Mouse (Mus musculus) liver, adult (tissue): ENCODE measurements around the gene Ilf2.

Experiments
- GATA4 ChIP-seq: IDR thresholded peaks from 2 replicates; pipeline ENCODE4 v1.6.1; 2014; ENCODE audit warnings: mild to moderate bottlenecking, low read length; ENCODE audit not compliant: insufficient replicate concordance

Ilf2 gene

GRCm38 (mm10) chr3:90475831-90476611, at the start of gene Ilf2:
TSS of gene Ilf2 (plus strand) at chr3:90476126.
- TF ChIP-seq GATA4: peak; percentile 7; the same call in 1 of the 2 replicates

DNA sequence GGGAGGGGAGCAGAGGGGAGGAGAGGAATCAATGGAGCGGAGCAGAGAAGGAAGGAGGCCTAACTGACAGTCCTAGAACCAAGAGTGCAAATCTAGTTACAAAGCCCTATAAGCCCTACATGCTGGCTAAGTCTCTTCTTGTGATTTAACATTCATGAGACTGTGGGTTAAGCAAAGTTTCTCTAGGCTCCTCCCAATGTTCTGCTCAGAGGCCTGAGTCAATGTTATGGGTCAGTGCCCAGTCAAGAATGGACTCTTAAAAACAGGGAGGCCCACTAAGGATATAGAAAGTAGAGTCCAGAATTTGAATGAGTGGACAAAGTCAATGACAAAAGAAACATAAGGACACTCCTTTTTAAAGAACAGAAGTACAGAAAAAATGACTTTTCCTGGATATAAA, 48.4 kb upstream of the Ilf2 start:
- no peak for TF ChIP-seq GATA4

GRCm38 (mm10) chr3:90428186-90428585, 47.7 kb upstream of the Ilf2 start:
- TF ChIP-seq GATA4: no peak

DNA sequence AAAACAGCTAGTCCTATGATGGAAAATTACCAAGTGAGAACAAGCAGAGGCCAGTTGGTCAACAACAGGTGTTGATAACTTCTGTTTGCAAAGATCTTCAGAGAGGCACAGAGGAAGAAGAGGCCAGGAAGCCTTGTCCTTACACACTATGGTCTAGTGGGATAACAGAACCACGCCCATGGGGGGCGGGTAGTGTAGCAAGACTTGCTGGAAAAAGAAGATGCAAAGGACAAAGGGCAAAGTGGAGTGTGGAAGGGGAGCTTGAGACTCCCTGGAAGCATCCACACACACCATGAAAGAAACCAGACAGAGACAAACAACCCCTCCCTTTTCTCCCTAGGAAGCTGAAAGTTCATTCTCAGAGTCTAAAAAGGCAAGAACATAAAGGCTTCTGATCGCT, 46.4 kb upstream of the Ilf2 start:
- no peak for TF ChIP-seq GATA4

DNA sequence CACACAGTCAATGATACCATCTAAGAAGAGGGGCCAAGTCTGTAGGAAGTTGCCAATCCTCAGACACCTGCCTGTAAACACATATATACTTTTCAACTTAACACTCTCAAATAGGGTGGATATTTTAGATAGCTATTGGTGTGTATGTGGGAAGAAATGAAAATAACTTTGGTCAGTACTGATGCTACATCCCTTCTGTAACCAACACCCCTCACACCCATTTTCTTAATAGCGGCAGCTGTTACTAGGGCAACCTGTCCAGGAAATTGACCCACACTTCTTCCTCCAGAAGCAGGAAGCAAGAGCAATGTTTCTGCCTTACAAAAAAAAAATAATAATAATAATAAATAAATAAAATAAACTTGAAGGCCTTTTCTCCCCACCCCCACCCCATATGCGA, 43.6 kb upstream of the Ilf2 start:
- TF ChIP-seq GATA4: no peak

DNA sequence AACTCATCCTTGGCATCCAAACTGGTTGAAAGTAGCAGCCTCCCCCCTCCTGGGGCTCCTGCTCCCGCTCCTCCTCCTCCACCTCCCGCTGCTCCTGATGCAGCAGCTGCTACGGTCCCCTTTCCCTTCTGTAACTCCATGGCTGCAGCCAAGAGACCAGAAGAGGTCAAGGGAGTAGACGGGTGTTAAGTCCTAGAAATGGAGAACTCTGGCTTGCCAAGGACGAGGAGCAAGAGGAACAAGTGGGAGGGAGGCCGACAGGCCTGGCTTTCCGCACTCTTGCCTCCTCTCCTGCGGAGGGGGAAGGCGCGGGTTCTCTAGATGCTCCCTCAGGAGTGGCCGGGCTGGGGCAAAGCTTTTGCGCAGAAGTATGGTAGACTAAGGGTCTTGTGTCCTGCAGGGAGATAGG, 43.1 kb upstream of the Ilf2 start:
- no peak for TF ChIP-seq GATA4

GRCm38 (mm10) chr3:90433381-90434020, 42.4 kb upstream of the Ilf2 start, which contains the start of gene Ints3:
TSS of gene Ints3 (minus strand) at chr3:90433622.
- peak; percentile 70; the same call in 1 of the 2 replicates for TF ChIP-seq GATA4

- TF ChIP-seq GATA4: no peak
Measured at GRCm38 (mm10) chr3:90434073-90434730, 41.7 kb upstream of the Ilf2 start.

- TF ChIP-seq GATA4: no peak
Measured at GRCm38 (mm10) chr3:90437131-90437530, 38.8 kb upstream of the Ilf2 start.

- no peak for TF ChIP-seq GATA4
Measured at GRCm38 (mm10) chr3:90440756-90441155, 35.2 kb upstream of the Ilf2 start.

DNA sequence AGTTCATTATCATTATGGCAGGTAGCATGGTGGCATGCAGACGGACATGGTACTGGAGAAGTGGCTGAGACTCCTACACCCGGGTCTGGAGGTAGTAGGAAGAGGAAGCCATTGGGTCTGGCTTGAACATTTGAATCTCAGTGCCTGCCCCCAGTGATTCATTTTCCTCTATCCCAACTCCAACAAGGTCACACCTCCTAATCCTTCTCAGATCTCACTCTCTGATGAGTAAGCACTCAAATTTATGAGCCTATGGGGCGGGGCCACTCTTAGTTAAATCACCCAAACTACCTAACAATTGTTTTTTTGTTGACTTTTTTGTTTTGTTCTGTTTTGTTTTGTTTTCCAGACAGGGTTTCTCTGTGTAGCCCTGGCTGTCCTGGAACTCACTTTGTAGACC, 31.9 kb upstream of the Ilf2 start:
- no peak for TF ChIP-seq GATA4

GRCm38 (mm10) chr3:90445417-90446200, 30.3 kb upstream of the Ilf2 start:
- TF ChIP-seq GATA4: no peak

DNA sequence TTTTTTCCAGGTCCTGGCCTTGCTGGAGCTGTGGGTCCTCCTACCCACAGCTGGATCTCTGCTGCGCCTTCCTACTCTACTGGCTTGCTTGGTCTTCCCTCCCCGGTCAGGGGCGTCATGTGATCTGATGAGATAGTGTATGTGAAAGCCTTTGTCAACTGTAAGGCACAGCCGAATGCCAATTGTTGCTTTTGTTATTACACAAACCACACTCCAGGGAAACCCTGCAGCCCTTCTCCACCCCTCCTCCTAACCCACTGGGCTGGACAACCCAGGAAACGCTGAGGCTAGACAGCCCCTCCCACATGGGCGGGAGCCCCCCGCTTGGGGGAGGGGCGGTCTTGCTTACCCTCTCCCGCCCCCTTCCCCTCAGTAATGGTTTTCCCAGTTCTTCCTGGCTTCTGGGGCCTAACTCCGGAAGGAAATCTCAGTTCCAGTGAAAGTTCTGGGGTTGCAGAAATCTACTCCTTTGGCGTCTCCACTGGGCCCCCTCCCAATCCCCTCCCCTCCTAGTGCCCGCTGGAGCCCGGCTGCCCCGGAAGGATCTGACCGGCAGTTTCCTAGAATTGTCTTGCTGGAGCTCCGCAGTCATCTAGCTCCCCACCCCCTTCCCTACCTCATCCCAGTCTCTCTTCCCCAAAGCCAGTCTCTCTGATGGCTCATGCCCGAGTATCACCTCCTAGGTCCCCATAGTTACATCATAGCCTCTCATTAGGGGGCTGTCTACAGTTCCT, 29.4 kb upstream of the Ilf2 start:
- peak; percentile 70; the same call in 1 of the 2 replicates for TF ChIP-seq GATA4

DNA sequence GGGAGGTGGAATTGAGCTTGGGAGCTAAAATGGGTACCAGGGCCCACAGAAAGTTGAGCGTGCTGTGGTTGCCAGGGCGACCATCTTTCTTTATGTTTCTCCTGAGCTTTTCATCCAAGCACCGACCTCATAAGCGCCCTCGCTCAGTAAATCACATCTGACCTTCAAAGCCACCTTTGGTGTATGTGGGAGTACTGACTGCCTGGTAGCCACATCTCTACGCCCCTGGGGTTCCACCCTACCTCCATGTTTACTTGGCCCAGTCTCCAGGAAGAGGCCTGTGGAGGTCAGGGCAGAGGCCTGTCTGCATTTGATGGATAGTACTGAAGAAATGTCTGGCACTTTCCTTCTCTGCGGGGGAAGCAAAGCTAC, 28.8 kb upstream of the Ilf2 start:
- TF ChIP-seq GATA4: no peak

GRCm38 (mm10) chr3:90448626-90449025, 27.3 kb upstream of the Ilf2 start:
- no peak for TF ChIP-seq GATA4

DNA sequence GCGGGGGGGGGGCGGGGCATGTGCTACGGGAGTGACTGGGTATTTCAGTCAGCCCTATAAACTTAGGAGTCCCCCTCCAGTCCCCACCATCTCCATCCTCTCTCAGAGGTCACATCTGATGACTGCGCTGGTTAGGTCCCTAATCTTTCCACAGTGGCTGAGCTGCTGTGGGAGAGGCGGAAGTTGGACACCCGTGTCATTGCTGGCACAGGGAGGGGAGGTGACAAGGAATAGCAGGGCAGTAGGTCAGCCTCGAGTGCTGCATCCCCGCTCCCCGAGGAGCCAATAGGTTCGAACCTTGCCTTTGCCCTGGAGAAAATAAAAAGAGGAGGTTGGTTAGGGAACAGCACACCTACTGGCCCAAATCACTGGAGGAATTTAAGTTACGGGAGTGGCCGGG, 25.1 kb upstream of the Ilf2 start:
- no peak for TF ChIP-seq GATA4
